Mouse (Mus musculus) embryonic facial prominence, embryonic 14.5 days (tissue): ENCODE results near the gene St3gal3. TPM values are rescaled to one million over a fixed set of nuclear protein-coding genes. Genes with fewer than 3 reads are reported as not detected.

Experiments used
- ATAC-seq: fragments of 200-750 bp; cut with Nextera tagmentation; 2 replicates; pipeline ENCODE4 v1.8.0; 2017; ENCODE audit warnings: low read depth, moderate number of reproducible peaks, moderate TSS enrichment
- DNase-seq: peaks from one replicate; pipeline ENCODE4 v3.0.0-alpha.2; 2015; ENCODE audit warnings: low spot score
- H3K27ac ChIP-seq: fragments of 300-500 bp; sonication (generic); replicated peaks from 2 replicates; pipeline ENCODE4 v1.5.1; 2014; ENCODE audit warnings: low read depth, mild to moderate bottlenecking, low read length, moderate library complexity
- H3K27me3 ChIP-seq: fragments of 300-500 bp; sonication (generic); replicated peaks from 2 replicates; pipeline ENCODE4 v1.6.1; 2014; ENCODE audit warnings: low read length; ENCODE audit not compliant: control insufficient read depth, insufficient read depth
- H3K36me3 ChIP-seq: fragments of 300-500 bp; sonication (generic); 2 replicates; pipeline ENCODE4 v1.6.1; 2014; ENCODE audit warnings: low read length, mixed read lengths; ENCODE audit not compliant: control insufficient read depth, insufficient read depth
- H3K4me1 ChIP-seq: fragments of 300-500 bp; sonication (generic); 2 replicates; pipeline ENCODE4 v1.6.1; 2014; ENCODE audit warnings: antibody characterized with exemption, low read length; ENCODE audit not compliant: control insufficient read depth, insufficient read depth
- H3K4me2 ChIP-seq: fragments of 300-500 bp; sonication (generic); 2 replicates; pipeline ENCODE4 v1.6.1; 2014; ENCODE audit warnings: low read depth, mild to moderate bottlenecking, low read length, moderate library complexity, mixed read lengths
- H3K4me3 ChIP-seq: fragments of 300-500 bp; sonication (generic); 2 replicates; pipeline ENCODE4 v1.5.1; 2014; ENCODE audit warnings: low read depth, mild to moderate bottlenecking, low read length
- H3K9ac ChIP-seq: fragments of 300-500 bp; sonication (generic); 2 replicates; pipeline ENCODE4 v1.6.1; 2014; ENCODE audit warnings: low read depth, mild to moderate bottlenecking, low read length, moderate library complexity, mixed read lengths
- H3K9me3 ChIP-seq: fragments of 300-500 bp; sonication (generic); 2 replicates; pipeline ENCODE4 v1.6.1; 2016; ENCODE audit warnings: low read length; ENCODE audit not compliant: control insufficient read depth
- WGBS: fragments of 180-500 bp; shearing (Covaris S2); extraction: QIAGEN DNeasy Blood & Tissue Kit; methylation state at CpG from one replicate; pipeline ENCODE4 v1.1.7; 2014; 5-methylcytosine and 5-hydroxymethylcytosine counted together
- polyA plus RNA-seq: library from polyadenylated mRNA; unstranded; fragments of >200 nt; fragmentation: Nextera tagmentation; extraction: Ambion mirVana; gene quantifications from 2 replicates; pipeline ENCODE4 v1.2.1, GENCODE M21; 2014

The St3gal3 gene
- 5.6 and 6.6 TPM in 2 replicates for polyA plus RNA-seq

DNA sequence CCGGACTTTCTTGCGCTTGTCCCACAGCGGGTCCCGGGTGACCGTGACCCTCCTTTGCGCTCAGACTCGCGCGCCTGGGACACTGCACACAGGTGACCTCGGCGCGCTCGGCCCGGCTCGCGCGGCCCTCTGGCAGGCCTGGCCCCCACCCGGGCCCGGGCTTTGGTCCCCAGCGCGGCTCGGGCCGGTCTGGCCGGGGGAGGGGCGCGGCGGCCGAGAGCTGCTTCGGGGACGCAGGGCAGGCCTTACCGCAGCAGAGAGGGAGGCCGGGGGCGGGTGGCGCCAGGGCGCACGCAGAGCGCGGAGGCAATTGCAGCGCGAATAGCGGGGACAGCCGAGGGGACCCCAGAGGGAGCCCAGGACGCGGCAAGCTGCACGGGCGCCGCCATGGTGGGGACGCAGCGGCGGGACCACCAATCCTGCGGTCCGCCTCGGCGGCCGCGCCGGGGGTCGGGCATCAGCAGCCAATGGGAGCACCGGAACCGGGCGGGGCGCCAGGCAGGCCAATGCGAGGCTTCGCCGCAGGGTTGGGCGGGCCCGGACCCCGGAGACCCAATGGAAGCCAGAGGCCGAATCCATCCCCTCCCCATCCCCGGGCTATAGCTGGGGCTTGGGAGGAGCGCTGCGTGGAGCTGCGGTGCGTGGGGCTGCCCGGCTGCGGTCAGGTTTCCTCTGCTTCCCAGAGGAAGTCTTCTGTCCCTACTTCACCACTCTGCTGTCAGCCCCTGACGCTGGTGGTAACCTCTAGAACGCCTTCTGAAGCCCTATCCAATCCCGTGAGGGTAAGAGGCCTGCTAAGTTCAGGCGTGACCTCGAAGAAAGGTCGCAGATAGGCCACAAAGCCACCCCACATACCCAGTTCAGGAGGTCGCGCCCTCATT lies at the start of gene St3gal3:
St3gal3 (minus strand) TSS at position 430 of the 881 bp plus-strand sequence.
- H3K4me3 ChIP-seq, result peak within 1 kb of the TSS; percentile 96
- WGBS, result under 1% methylated on average over 37 of the region's 84 CpGs

DNA sequence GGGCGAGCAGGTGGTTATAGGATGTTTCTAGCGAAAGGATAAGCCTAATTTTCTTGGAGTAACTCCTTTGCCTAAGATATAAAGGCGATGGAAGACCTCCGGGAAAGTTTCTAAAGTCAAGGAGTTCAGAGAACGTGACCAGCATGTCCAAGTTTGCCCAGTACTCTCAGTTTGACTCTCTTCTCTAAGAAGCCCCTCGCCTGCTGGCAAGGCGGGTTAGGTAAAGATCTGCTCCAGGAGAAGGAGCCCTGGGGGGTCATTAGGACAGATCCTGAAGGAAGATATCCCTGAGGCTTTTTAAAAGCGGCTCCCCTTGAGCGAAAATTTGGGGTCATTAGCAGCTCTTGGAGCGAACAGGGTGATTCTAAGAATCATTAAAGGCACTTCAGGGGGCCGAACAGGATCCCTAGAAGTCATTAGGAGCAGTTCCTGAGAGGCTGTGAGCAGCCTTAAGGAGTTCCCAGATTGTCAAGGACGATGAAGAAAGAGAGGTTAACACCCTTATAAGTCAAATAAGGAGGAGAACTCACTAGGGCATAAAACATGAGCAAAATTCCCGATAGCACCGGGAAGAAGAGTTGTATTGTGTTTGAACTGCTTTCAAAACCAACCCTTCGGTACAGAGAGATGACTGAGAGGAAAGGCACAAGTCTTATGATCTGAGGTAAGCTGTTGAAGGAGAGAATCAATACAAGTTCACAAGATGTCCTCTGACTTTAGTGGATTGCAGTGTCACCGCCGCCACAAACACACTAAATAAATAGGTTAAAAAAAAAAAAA lies 45.8 kb upstream of the St3gal3 start:
- no peak for DNase-seq
- Histone ChIP-seq H3K9me3 (no peaks in the 10 kb centered on the region), H3K4me3 (peak overlapping the region; percentile 77), H3K27ac (peak overlapping the region; percentile 88), H3K4me2 (peak overlapping the region; percentile 72), H3K4me1 (peaks cover 6% of the 10 kb centered on the region; the same call in 1 of the 2 replicates), H3K9ac (peak overlapping the region; percentile 73), H3K27me3 (no peaks in the 10 kb centered on the region), H3K36me3 (peaks cover 19% of the 10 kb centered on the region)
- no peak for ATAC-seq
- 17% methylated on average over 17 of the region's 17 CpGs for WGBS

More for the DNA sequence above, at the start of gene St3gal3:
- peak within 1 kb of the TSS; percentile 83 for H3K4me2 ChIP-seq
- DNase-seq (peak; percentile 98), ATAC-seq (peak; percentile 98)
- peak within 1 kb of the TSS; percentile 92 for H3K9ac ChIP-seq
- peaks cover 37% of the 10 kb centered on the region for H3K36me3 ChIP-seq
- H3K4me1 ChIP-seq, result peaks cover 8% of the 10 kb centered on the region; the same call in 1 of the 2 replicates
- H3K9me3 ChIP-seq, result no peaks in the 10 kb centered on the region
- no peaks in the 10 kb centered on the region for H3K27me3 ChIP-seq
- H3K27ac ChIP-seq, result peak within 1 kb of the TSS; percentile 77

DNA sequence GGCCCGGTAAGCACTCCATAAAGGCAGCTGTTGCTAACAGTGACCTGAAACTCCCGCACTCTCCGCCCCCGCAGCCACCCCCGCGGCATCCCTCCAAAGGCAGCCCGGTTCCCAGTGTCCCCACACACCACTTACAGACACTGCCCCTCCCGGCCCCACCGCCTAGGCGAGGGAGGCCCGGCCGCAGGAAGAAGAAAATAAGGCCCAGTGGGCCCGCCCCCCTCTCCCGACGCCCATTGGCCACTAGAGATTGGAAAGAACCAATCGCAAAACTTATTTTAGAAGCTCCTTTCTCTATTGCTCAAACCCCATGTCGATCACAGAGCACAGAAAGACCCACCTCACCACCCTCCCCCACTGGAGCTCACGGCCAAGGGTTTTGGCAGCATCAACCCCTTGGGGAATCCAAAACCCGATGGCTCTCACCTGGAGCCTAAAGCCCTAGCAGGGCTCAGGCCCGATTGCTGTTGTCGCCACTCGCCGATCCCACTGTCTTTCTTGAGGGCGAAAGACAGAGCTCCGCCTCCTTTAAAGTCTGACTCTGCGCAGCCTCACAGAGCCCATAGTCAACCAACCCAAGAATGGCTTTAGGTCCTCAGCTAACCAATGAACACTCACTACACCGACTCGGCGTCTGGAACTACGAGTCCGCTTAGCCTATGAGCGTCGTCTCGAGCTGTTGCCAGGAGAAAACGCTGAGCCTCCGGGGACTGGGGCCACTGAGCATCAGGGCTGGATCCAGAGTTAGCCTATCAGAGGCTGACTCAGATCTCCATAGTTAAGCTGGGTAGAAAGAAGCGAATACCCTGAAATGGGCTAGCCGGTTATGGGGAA lies 45.0 kb upstream of the St3gal3 start, which contains the start of gene Kdm4a:
Kdm4a (minus strand) TSS at position 577 of the 834 bp plus-strand sequence.
- no peaks in the 10 kb centered on the region for H3K27me3 ChIP-seq
- under 1% methylated on average over 38 of the region's 38 CpGs for WGBS
- H3K27ac ChIP-seq, result peak within 1 kb of the TSS; percentile 93
- H3K4me3 ChIP-seq, result peak within 1 kb of the TSS; percentile 77
- no peaks in the 10 kb centered on the region for H3K9me3 ChIP-seq
- peaks cover 27% of the 10 kb centered on the region for H3K36me3 ChIP-seq
- DNase-seq (peak; percentile 100), ATAC-seq (peak; percentile 100)
- peak within 1 kb of the TSS; percentile 73 for H3K9ac ChIP-seq
- peaks cover 6% of the 10 kb centered on the region; the same call in 1 of the 2 replicates for H3K4me1 ChIP-seq
- peak within 1 kb of the TSS; percentile 72 for H3K4me2 ChIP-seq

DNA sequence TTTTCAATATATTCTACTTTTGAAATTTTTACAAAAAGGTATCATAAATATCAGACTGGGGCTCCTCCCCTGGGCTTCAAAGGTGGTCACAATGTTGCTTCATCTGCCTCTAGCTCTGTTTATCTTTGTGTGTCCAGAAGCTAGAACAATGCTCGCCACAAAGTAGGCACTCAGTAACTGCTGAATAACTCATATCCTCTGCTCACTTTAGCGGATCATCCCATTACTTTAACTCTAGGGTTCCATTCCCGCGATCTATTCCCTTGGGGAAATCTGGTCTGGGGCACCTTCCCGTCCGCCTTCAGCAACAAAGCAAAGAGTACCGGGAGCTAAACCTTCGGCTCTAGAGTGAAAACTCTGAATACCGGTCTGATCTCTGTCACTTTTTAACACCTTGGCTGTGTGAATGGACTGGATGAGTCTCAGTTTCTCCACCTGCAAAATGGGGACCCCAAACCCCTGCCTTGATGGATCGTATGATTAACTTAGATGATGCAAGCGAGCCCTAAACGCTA lies 44.3 kb upstream of the St3gal3 start:
- no peak for ATAC-seq
- DNase-seq, result peak; percentile 17
- H3K4me1 ChIP-seq, result peaks cover 6% of the 10 kb centered on the region; the same call in 1 of the 2 replicates
- peak overlapping the region; percentile 72 for H3K4me2 ChIP-seq
- peak overlapping the region; percentile 93; the same call in 1 of the 2 replicates for H3K27ac ChIP-seq
- H3K9me3 ChIP-seq, result no peaks in the 10 kb centered on the region
- peak overlapping the region; percentile 77 for H3K4me3 ChIP-seq
- 1% methylated on average over 12 of the region's 12 CpGs for WGBS
- peak overlapping the region; percentile 73 for H3K9ac ChIP-seq
- peaks cover 34% of the 10 kb centered on the region for H3K36me3 ChIP-seq
- H3K27me3 ChIP-seq, result no peaks in the 10 kb centered on the region

DNA sequence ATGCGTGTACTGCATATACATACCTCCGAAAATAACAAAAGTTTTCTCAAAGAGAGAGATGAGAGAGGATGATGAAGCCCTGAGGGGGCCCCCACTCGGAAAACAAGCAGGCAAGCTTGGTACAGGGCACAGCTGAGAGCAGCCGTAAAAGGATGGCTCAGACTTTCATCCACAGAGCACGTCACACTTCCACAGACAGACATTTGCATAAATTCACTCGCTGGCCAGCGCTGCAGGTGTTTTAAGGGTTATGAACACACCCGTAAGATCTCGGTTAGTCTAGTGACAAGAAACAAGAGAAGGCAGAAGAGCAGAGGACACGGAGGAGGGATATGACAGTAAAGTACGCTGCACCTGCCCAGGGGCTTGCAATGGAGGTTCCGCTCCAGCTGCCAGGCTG lies 37.7 kb upstream of the St3gal3 start:
- H3K4me3 ChIP-seq, result no peak overlapping the region
- ATAC-seq (no peak), DNase-seq (no peak)
- WGBS, result 95% methylated on average over 12 of the region's 12 CpGs
- H3K4me2 ChIP-seq, result no peak overlapping the region
- H3K27ac ChIP-seq, result no peak overlapping the region
- H3K27me3 ChIP-seq, result no peaks in the 10 kb centered on the region
- no peaks in the 10 kb centered on the region for H3K9me3 ChIP-seq
- no peaks in the 10 kb centered on the region for H3K4me1 ChIP-seq
- no peak overlapping the region for H3K9ac ChIP-seq
- peaks cover 100% of the 10 kb centered on the region for H3K36me3 ChIP-seq

DNA sequence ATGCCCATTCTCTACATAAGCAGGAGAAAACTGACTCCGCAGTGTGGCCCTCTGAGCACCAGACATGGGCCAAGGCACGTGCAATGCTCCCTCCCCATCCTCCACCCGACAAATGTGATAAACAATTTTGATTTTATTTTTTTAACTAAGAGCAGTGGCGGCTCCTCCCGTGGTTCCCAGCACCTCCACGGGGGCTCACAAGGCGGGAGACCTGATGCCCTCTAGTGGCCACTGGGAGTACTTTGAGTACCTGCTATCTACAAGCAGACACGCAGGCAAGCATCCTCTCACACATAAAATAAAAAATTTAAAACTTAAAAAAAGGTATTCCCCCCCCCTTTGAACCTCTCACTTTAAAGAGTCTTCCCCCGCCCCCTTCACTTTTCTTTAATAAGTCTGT lies 36.3 kb upstream of the St3gal3 start:
- Histone ChIP-seq H3K4me1 (no peaks in the 10 kb centered on the region), H3K4me3 (no peak overlapping the region), H3K9ac (no peak overlapping the region), H3K4me2 (no peak overlapping the region), H3K27ac (no peak overlapping the region), H3K36me3 (peaks cover 100% of the 10 kb centered on the region), H3K9me3 (no peaks in the 10 kb centered on the region), H3K27me3 (no peaks in the 10 kb centered on the region)
- ATAC-seq (no peak), DNase-seq (no peak)
- 90% methylated on average over 9 of the region's 9 CpGs for WGBS

DNA sequence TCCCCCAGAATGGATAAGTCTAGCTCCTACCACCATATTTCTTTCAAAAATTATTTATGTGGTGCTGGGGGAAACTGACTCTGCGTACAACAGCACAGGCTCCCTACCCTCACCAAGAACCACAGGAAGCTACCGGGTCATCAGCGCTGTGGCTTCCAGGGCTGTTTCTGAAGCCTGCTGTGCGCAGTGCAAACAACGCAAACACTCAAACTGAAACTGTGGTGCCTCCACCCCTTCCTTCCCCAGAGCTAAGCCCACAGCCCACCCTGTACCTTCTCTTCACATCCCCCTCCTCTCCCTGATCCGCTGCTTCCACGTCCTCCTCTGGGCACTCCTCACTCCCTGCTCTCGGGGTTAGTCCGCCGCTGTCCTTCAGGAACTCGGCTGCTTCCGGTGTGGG lies 27.4 kb upstream of the St3gal3 start:
- H3K4me2 ChIP-seq, result no peak overlapping the region
- no peak overlapping the region for H3K27ac ChIP-seq
- no peak overlapping the region for H3K9ac ChIP-seq
- WGBS, result 90% methylated on average over 12 of the region's 12 CpGs
- DNase-seq (no peak), ATAC-seq (no peak)
- H3K27me3 ChIP-seq, result no peaks in the 10 kb centered on the region
- H3K4me1 ChIP-seq, result no peaks in the 10 kb centered on the region
- no peak overlapping the region for H3K4me3 ChIP-seq
- no peaks in the 10 kb centered on the region for H3K9me3 ChIP-seq
- H3K36me3 ChIP-seq, result peaks cover 99% of the 10 kb centered on the region
